Comparison of ENCODE assay signal across 1 mouse cellular context in genomic region chr11:67926348-67927055, GRCm38 (mm10).
A peak's percentile ranks its signal among the peaks of the same experiment; 100 is the strongest.
TF ChIP-seq lines count a peak whose summit lies in the region.

No protein-coding gene starts in this region.

TF ChIP-seq in myocyte, 11 proteins besides CTCF, POLR2A, EP300 and RAD21:
- peak in 1 of 3 experiments; percentile 13 for TF ChIP-seq MYOD1 (IDR thresholded peaks at IDR 0.05; ENCODE audit: control insufficient read depth in 1 of 3, insufficient read length in 2 of 3, low read depth in 2 of 3)
- no peak for TF ChIP-seq SRF (IDR thresholded peaks at IDR 0.05; ENCODE audit: control insufficient read depth, insufficient read length, low read depth)
TF ChIP-seq in myocyte: peak in this region for 1.
